Mouse (Mus musculus) intestine, embryonic 14.5 days (tissue): ENCODE measurements at regions not wholly inside any gene's neighbourhood (a gene's known extent, or its start where the extent isn't known, plus 50 kb on each side); places are given as distances from the start of the nearest gene placed in this dataset.
A peak's percentile ranks its signal among the peaks of the same experiment; 100 is the strongest.

ENCODE experiments used
- ATAC-seq: fragments of 200-750 bp; cut with Nextera tagmentation; replicated peaks from 2 replicates; pipeline ENCODE4 v1.8.0; 2017; ENCODE audit warnings: low read depth, moderate number of reproducible peaks, moderate TSS enrichment, moderate library complexity; ENCODE audit not compliant: low FRiP score, low TSS enrichment
- DNase-seq: peaks from one replicate; pipeline ENCODE4 v3.0.0-alpha.2; 2018; ENCODE audit warnings: low spot score
- H3K27ac ChIP-seq: fragments of 300-500 bp; sonication (generic); 2 replicates; pipeline ENCODE4 v1.5.1; 2014; ENCODE audit warnings: low read depth, mild to moderate bottlenecking, control low read depth
- H3K27me3 ChIP-seq: fragments of 300-500 bp; sonication (generic); replicated peaks from 2 replicates; pipeline ENCODE4 v1.6.1; 2014; ENCODE audit warnings: low read length, control low read depth; ENCODE audit not compliant: control insufficient read depth, insufficient read depth
- H3K36me3 ChIP-seq: fragments of 300-500 bp; sonication (generic); 2 replicates; pipeline ENCODE4 v1.6.1; 2014; ENCODE audit warnings: low read length, control low read depth; ENCODE audit not compliant: control insufficient read depth, insufficient read depth
- H3K4me1 ChIP-seq: fragments of 300-500 bp; sonication (generic); replicated peaks from 2 replicates; pipeline ENCODE4 v1.6.1; 2014; ENCODE audit warnings: low read length, control low read depth, mixed read lengths; ENCODE audit not compliant: control insufficient read depth, insufficient read depth
- H3K4me2 ChIP-seq: fragments of 300-500 bp; sonication (generic); 2 replicates; pipeline ENCODE4 v1.6.1; 2014; ENCODE audit warnings: low read length
- H3K4me3 ChIP-seq: fragments of 300-500 bp; sonication (generic); 2 replicates; pipeline ENCODE4 v1.5.1; 2014; ENCODE audit warnings: low read depth, low read length, control low read depth, mixed read lengths
- H3K9ac ChIP-seq: fragments of 300-500 bp; sonication (generic); 2 replicates; pipeline ENCODE4 v1.6.1; 2014; ENCODE audit warnings: mild to moderate bottlenecking, low read length
- H3K9me3 ChIP-seq: fragments of 300-500 bp; sonication (generic); 2 replicates; pipeline ENCODE4 v1.6.1; 2016; ENCODE audit warnings: low read length, control low read depth; ENCODE audit not compliant: control insufficient read depth
- WGBS: fragments of 180-500 bp; shearing (Covaris S2); extraction: QIAGEN DNeasy Blood & Tissue Kit; methylation state at CpG from one replicate; pipeline ENCODE4 v1.1.7; 2014; 5-methylcytosine and 5-hydroxymethylcytosine counted together

- no peak overlapping the region for H3K9ac ChIP-seq
- no peak overlapping the region for H3K4me3 ChIP-seq
- no peak overlapping the region for H3K27ac ChIP-seq
- no peaks in the 10 kb centered on the region for H3K4me1 ChIP-seq
- DNase-seq (peak; percentile 23), ATAC-seq (no peak)
- no peak overlapping the region for H3K4me2 ChIP-seq
- H3K9me3 ChIP-seq, result no peaks in the 10 kb centered on the region
- H3K36me3 ChIP-seq, result no peaks in the 10 kb centered on the region
- H3K27me3 ChIP-seq, result no peaks in the 10 kb centered on the region
- WGBS, result 78% methylated on average over 7 of the region's 7 CpGs
These were observed 62.8 kb upstream of the Gm47985 start for GRCm38 (mm10) chr1:151119566-151119965.

- Histone ChIP-seq H3K4me2 (no peak overlapping the region), H3K9ac (no peak overlapping the region), H3K27me3 (no peaks in the 10 kb centered on the region), H3K4me1 (no peaks in the 10 kb centered on the region), H3K36me3 (no peaks in the 10 kb centered on the region), H3K9me3 (no peaks in the 10 kb centered on the region), H3K27ac (no peak overlapping the region), H3K4me3 (no peak overlapping the region)
- DNase-seq, result no peak
- ATAC-seq, result no peak
- WGBS, result 97% methylated on average over 2 of the region's 2 CpGs
These were observed 60.7 kb upstream of the Gm47985 start for GRCm38 (mm10) chr1:151121686-151122085.

- Histone ChIP-seq H3K9me3 (no peaks in the 10 kb centered on the region), H3K36me3 (no peaks in the 10 kb centered on the region), H3K9ac (no peak overlapping the region), H3K4me3 (no peak overlapping the region), H3K4me2 (no peak overlapping the region), H3K27ac (no peak overlapping the region), H3K27me3 (no peaks in the 10 kb centered on the region), H3K4me1 (no peaks in the 10 kb centered on the region)
- DNase-seq, result peak; percentile 16
- 86% methylated on average over 7 of the region's 7 CpGs for WGBS
- ATAC-seq, result no peak
These were observed 58.4 kb upstream of the Gm47985 start for GRCm38 (mm10) chr1:151123964-151124363.

- Histone ChIP-seq H3K4me3 (no peak overlapping the region), H3K9me3 (no peaks in the 10 kb centered on the region), H3K4me1 (no peaks in the 10 kb centered on the region), H3K9ac (no peak overlapping the region), H3K27me3 (no peaks in the 10 kb centered on the region), H3K4me2 (no peak overlapping the region), H3K36me3 (no peaks in the 10 kb centered on the region), H3K27ac (no peak overlapping the region)
- DNase-seq (no peak), ATAC-seq (no peak)
- 91% methylated on average over 9 of the region's 9 CpGs for WGBS
These were observed 57.2 kb upstream of the Gm47985 start for GRCm38 (mm10) chr1:151125028-151125659.

GRCm38 (mm10) chr1:151125764-151126485 lies 56.4 kb upstream of the Gm47985 start:
- no peak overlapping the region for H3K27ac ChIP-seq
- no peak overlapping the region for H3K9ac ChIP-seq
- H3K4me3 ChIP-seq, result no peak overlapping the region
- H3K27me3 ChIP-seq, result no peaks in the 10 kb centered on the region
- WGBS, result 62% methylated on average over 3 of the region's 3 CpGs
- DNase-seq, result peak; percentile 39
- no peak for ATAC-seq
- H3K4me1 ChIP-seq, result no peaks in the 10 kb centered on the region
- H3K4me2 ChIP-seq, result no peak overlapping the region
- no peaks in the 10 kb centered on the region for H3K9me3 ChIP-seq
- no peaks in the 10 kb centered on the region for H3K36me3 ChIP-seq

GRCm38 (mm10) chr1:151126756-151127155 lies 55.6 kb upstream of the Gm47985 start:
- Histone ChIP-seq H3K36me3 (no peaks in the 10 kb centered on the region), H3K4me3 (no peak overlapping the region), H3K4me1 (0 out of 2 replicates have a peak, but pooled peaks cover 4% of the 10 kb centered on the region), H3K27me3 (no peaks in the 10 kb centered on the region), H3K4me2 (no peak overlapping the region), H3K9ac (no peak overlapping the region), H3K9me3 (no peaks in the 10 kb centered on the region), H3K27ac (no peak overlapping the region)
- ATAC-seq (no peak), DNase-seq (no peak)
- WGBS, result 58% methylated on average over 1 of the region's 1 CpGs

- Histone ChIP-seq H3K4me1 (0 out of 2 replicates have a peak, but pooled peaks cover 4% of the 10 kb centered on the region), H3K27me3 (no peaks in the 10 kb centered on the region), H3K9ac (no peak overlapping the region), H3K4me3 (no peak overlapping the region), H3K4me2 (no peak overlapping the region), H3K27ac (no peak overlapping the region), H3K9me3 (no peaks in the 10 kb centered on the region), H3K36me3 (no peaks in the 10 kb centered on the region)
- WGBS, result 83% methylated on average over 5 of the region's 5 CpGs
- DNase-seq (no peak), ATAC-seq (no peak)
These were observed 54.3 kb upstream of the Gm47985 start for GRCm38 (mm10) chr1:151128005-151128404.

GRCm38 (mm10) chr1:151128955-151129354 lies 53.4 kb upstream of the Gm47985 start:
- Histone ChIP-seq H3K4me3 (no peak overlapping the region), H3K27me3 (no peaks in the 10 kb centered on the region), H3K27ac (no peak overlapping the region), H3K4me1 (0 out of 2 replicates have a peak, but pooled peaks cover 4% of the 10 kb centered on the region), H3K9ac (no peak overlapping the region), H3K36me3 (no peaks in the 10 kb centered on the region), H3K9me3 (no peaks in the 10 kb centered on the region), H3K4me2 (no peak overlapping the region)
- no peak for ATAC-seq
- DNase-seq, result peak; percentile 15

- 0 out of 2 replicates have a peak, but pooled peaks cover 4% of the 10 kb centered on the region for H3K4me1 ChIP-seq
- H3K4me3 ChIP-seq, result no peak overlapping the region
- DNase-seq (no peak), ATAC-seq (no peak)
- H3K9ac ChIP-seq, result no peak overlapping the region
- no peaks in the 10 kb centered on the region for H3K27me3 ChIP-seq
- no peaks in the 10 kb centered on the region for H3K36me3 ChIP-seq
- H3K4me2 ChIP-seq, result no peak overlapping the region
- 58% methylated on average over 6 of the region's 6 CpGs for WGBS
- no peaks in the 10 kb centered on the region for H3K9me3 ChIP-seq
- H3K27ac ChIP-seq, result no peak overlapping the region; the same call in 1 of the 2 replicates
These were observed 52.3 kb upstream of the Gm47985 start for GRCm38 (mm10) chr1:151130036-151130435.
